Mouse (Mus musculus): ENCODE results near the gene Pilra. TPM values are rescaled to one million over a fixed set of nuclear protein-coding genes. Genes with fewer than 3 reads are reported as not detected.
"Not testable (repeated sequence)": the region's sequence is repeated elsewhere in the genome, so short reads cannot be mapped to it uniquely, and the experiment has no call there.

The Pilra gene
- polyA plus RNA-seq, 1 experiment from 2014 or later = 2.0 TPM

GRCm38 (mm10) chr5:137856870-137857269 lies 20.8 kb upstream of the Pilra start:
- not testable (repeated sequence) for ATAC-seq (ENCODE audit: low FRiP score, low TSS enrichment)
- 73% methylated on average over 4 of the region's 5 CpGs for WGBS

GRCm38 (mm10) chr5:137854907-137855306 lies 18.8 kb upstream of the Pilra start:
- H3K9me3 ChIP-seq (ENCODE audit: low read length); H3K36me3 ChIP-seq (ENCODE audit: insufficient read depth, low read length); H3K4me1 ChIP-seq (ENCODE audit: insufficient read depth, low read length); H3K27me3 ChIP-seq (ENCODE audit: insufficient read depth, low read length); H3K4me2 ChIP-seq (replicated peaks; ENCODE audit: low read depth, low read length); H3K9ac ChIP-seq (replicated peaks; ENCODE audit: low read length); ATAC-seq (ENCODE audit: low FRiP score, low TSS enrichment); H3K4me3 ChIP-seq (ENCODE audit: low read length); H3K27ac ChIP-seq (ENCODE audit: low read length): not testable (repeated sequence)
- whole genome bisulfite sequencing = 87% methylated on average over 3 of the region's 3 CpGs

More at GRCm38 (mm10) chr5:137856870-137857269, 20.8 kb upstream of the Pilra start:
- H3K27ac ChIP-seq (ENCODE audit: low read length); H3K4me1 ChIP-seq (ENCODE audit: insufficient read depth, low read length); H3K4me2 ChIP-seq (replicated peaks; ENCODE audit: low read depth, low read length); H3K9ac ChIP-seq (replicated peaks; ENCODE audit: low read length); H3K4me3 ChIP-seq (ENCODE audit: low read length); H3K36me3 ChIP-seq (ENCODE audit: insufficient read depth, low read length); H3K9me3 ChIP-seq (ENCODE audit: low read length); H3K27me3 ChIP-seq (ENCODE audit: insufficient read depth, low read length): not testable (repeated sequence)

GRCm38 (mm10) chr5:137850313-137850712 lies 14.2 kb upstream of the Pilra start:
- H3K4me1 ChIP-seq (ENCODE audit: insufficient read depth, low read length); H3K9me3 ChIP-seq (ENCODE audit: low read length); H3K27me3 ChIP-seq (ENCODE audit: insufficient read depth, low read length); H3K4me2 ChIP-seq (replicated peaks; ENCODE audit: low read depth, low read length); ATAC-seq (ENCODE audit: low FRiP score, low TSS enrichment); H3K9ac ChIP-seq (replicated peaks; ENCODE audit: low read length); H3K27ac ChIP-seq (ENCODE audit: low read length); H3K4me3 ChIP-seq (ENCODE audit: low read length); H3K36me3 ChIP-seq (ENCODE audit: insufficient read depth, low read length): not testable (repeated sequence)
- WGBS = 100% methylated on average over 1 of the region's 1 CpGs

GRCm38 (mm10) chr5:137837110-137837509 lies 1.0 kb upstream of the Pilra start:
- not testable (repeated sequence) for H3K4me3 ChIP-seq (ENCODE audit: low read length); H3K4me2 ChIP-seq (replicated peaks; ENCODE audit: low read depth, low read length); H3K36me3 ChIP-seq (ENCODE audit: insufficient read depth, low read length); H3K4me1 ChIP-seq (ENCODE audit: insufficient read depth, low read length); H3K27ac ChIP-seq (ENCODE audit: low read length); H3K27me3 ChIP-seq (ENCODE audit: insufficient read depth, low read length); H3K9ac ChIP-seq (replicated peaks; ENCODE audit: low read length); H3K9me3 ChIP-seq (ENCODE audit: low read length); ATAC-seq (ENCODE audit: low FRiP score, low TSS enrichment)

GRCm38 (mm10) chr5:137836611-137837010 lies 530 bp upstream of the Pilra start:
- Histone ChIP-seq H3K9me3 (ENCODE audit: low read length) (no peaks in the 10 kb centered on the region), H3K4me2 (replicated peaks; ENCODE audit: low read depth, low read length) (no peak overlapping the region), H3K4me1 (ENCODE audit: insufficient read depth, low read length) (no peaks in the 10 kb centered on the region), H3K4me3 (ENCODE audit: low read length) (no peak overlapping the region), H3K27ac (ENCODE audit: low read length) (no peak overlapping the region), H3K27me3 (ENCODE audit: insufficient read depth, low read length) (no peaks in the 10 kb centered on the region), H3K36me3 (ENCODE audit: insufficient read depth, low read length) (no peaks in the 10 kb centered on the region), H3K9ac (replicated peaks; ENCODE audit: low read length) (no peak overlapping the region)
- no peak for ATAC-seq (ENCODE audit: low FRiP score, low TSS enrichment)

GRCm38 (mm10) chr5:137833500-137833899 lies 2.6 kb downstream of the Pilra start:
- WGBS = 29% methylated on average over 4 of the region's 4 CpGs
- Histone ChIP-seq H3K4me3 (ENCODE audit: low read length) (no peak overlapping the region), H3K4me2 (replicated peaks; ENCODE audit: low read depth, low read length) (no peak overlapping the region), H3K9ac (replicated peaks; ENCODE audit: low read length) (no peak overlapping the region), H3K36me3 (ENCODE audit: insufficient read depth, low read length) (no peaks in the 10 kb centered on the region), H3K27ac (ENCODE audit: low read length) (no peak overlapping the region), H3K4me1 (ENCODE audit: insufficient read depth, low read length) (no peaks in the 10 kb centered on the region), H3K27me3 (ENCODE audit: insufficient read depth, low read length) (no peaks in the 10 kb centered on the region), H3K9me3 (ENCODE audit: low read length) (no peaks in the 10 kb centered on the region)
- ATAC-seq (ENCODE audit: low FRiP score, low TSS enrichment) = no peak

- 71% methylated on average over 6 of the region's 6 CpGs for WGBS
- H3K9me3 ChIP-seq (ENCODE audit: low read length) = no peaks in the 10 kb centered on the region
- no peak overlapping the region for H3K4me3 ChIP-seq (ENCODE audit: low read length)
- no peak overlapping the region for H3K9ac ChIP-seq (replicated peaks; ENCODE audit: low read length)
- H3K27me3 ChIP-seq (ENCODE audit: insufficient read depth, low read length) = no peaks in the 10 kb centered on the region
- no peak overlapping the region for H3K4me2 ChIP-seq (replicated peaks; ENCODE audit: low read depth, low read length)
- ATAC-seq (ENCODE audit: low FRiP score, low TSS enrichment) = no peak
- no peak overlapping the region for H3K27ac ChIP-seq (ENCODE audit: low read length)
- no peaks in the 10 kb centered on the region for H3K4me1 ChIP-seq (ENCODE audit: insufficient read depth, low read length)
- no peaks in the 10 kb centered on the region for H3K36me3 ChIP-seq (ENCODE audit: insufficient read depth, low read length)
Observed at GRCm38 (mm10) chr5:137831506-137831905, 4.6 kb downstream of the Pilra start.

GRCm38 (mm10) chr5:137831106-137831505 lies 5.0 kb downstream of the Pilra start:
- no peak for ATAC-seq (ENCODE audit: low FRiP score, low TSS enrichment)
- no peaks in the 10 kb centered on the region for H3K27me3 ChIP-seq (ENCODE audit: insufficient read depth, low read length)
- H3K4me2 ChIP-seq (replicated peaks; ENCODE audit: low read depth, low read length) = no peak overlapping the region
- no peak overlapping the region for H3K4me3 ChIP-seq (ENCODE audit: low read length)
- 87% methylated on average over 4 of the region's 4 CpGs for WGBS
- no peaks in the 10 kb centered on the region for H3K9me3 ChIP-seq (ENCODE audit: low read length)
- no peaks in the 10 kb centered on the region for H3K4me1 ChIP-seq (ENCODE audit: insufficient read depth, low read length)
- H3K9ac ChIP-seq (replicated peaks; ENCODE audit: low read length) = no peak overlapping the region
- no peaks in the 10 kb centered on the region for H3K36me3 ChIP-seq (ENCODE audit: insufficient read depth, low read length)
- H3K27ac ChIP-seq (ENCODE audit: low read length) = no peak overlapping the region

- Histone ChIP-seq H3K9ac (replicated peaks; ENCODE audit: low read length) (no peak overlapping the region), H3K27me3 (ENCODE audit: insufficient read depth, low read length) (no peaks in the 10 kb centered on the region), H3K4me2 (replicated peaks; ENCODE audit: low read depth, low read length) (no peak overlapping the region), H3K27ac (ENCODE audit: low read length) (0 out of 2 replicates have a peak overlapping the region, but pooled peaks have one; percentile 12), H3K9me3 (ENCODE audit: low read length) (no peaks in the 10 kb centered on the region), H3K4me1 (ENCODE audit: insufficient read depth, low read length) (no peaks in the 10 kb centered on the region), H3K4me3 (ENCODE audit: low read length) (no peak overlapping the region), H3K36me3 (ENCODE audit: insufficient read depth, low read length) (no peaks in the 10 kb centered on the region)
- WGBS = 73% methylated on average over 7 of the region's 7 CpGs
- ATAC-seq (ENCODE audit: low FRiP score, low TSS enrichment) = no peak
Observed at GRCm38 (mm10) chr5:137830238-137830637, 5.8 kb downstream of the Pilra start.

GRCm38 (mm10) chr5:137828694-137829093 lies 7.4 kb downstream of the Pilra start:
- 84% methylated on average over 6 of the region's 6 CpGs for WGBS
- Histone ChIP-seq H3K9me3 (ENCODE audit: low read length) (no peaks in the 10 kb centered on the region), H3K27me3 (ENCODE audit: insufficient read depth, low read length) (no peaks in the 10 kb centered on the region), H3K4me3 (ENCODE audit: low read length) (no peak overlapping the region), H3K36me3 (ENCODE audit: insufficient read depth, low read length) (no peaks in the 10 kb centered on the region), H3K4me2 (replicated peaks; ENCODE audit: low read depth, low read length) (no peak overlapping the region), H3K4me1 (ENCODE audit: insufficient read depth, low read length) (no peaks in the 10 kb centered on the region), H3K27ac (ENCODE audit: low read length) (no peak overlapping the region), H3K9ac (replicated peaks; ENCODE audit: low read length) (no peak overlapping the region)
- no peak for ATAC-seq (ENCODE audit: low FRiP score, low TSS enrichment)

GRCm38 (mm10) chr5:137826421-137826820 lies 9.7 kb downstream of the Pilra start:
- Histone ChIP-seq H3K4me2 (replicated peaks; ENCODE audit: low read depth, low read length) (no peak overlapping the region), H3K4me3 (ENCODE audit: low read length) (no peak overlapping the region), H3K9ac (replicated peaks; ENCODE audit: low read length) (no peak overlapping the region), H3K36me3 (ENCODE audit: insufficient read depth, low read length) (no peaks in the 10 kb centered on the region), H3K27me3 (ENCODE audit: insufficient read depth, low read length) (no peaks in the 10 kb centered on the region), H3K9me3 (ENCODE audit: low read length) (no peaks in the 10 kb centered on the region), H3K27ac (ENCODE audit: low read length) (no peak overlapping the region), H3K4me1 (ENCODE audit: insufficient read depth, low read length) (no peaks in the 10 kb centered on the region)
- 54% methylated on average over 7 of the region's 7 CpGs for WGBS
- ATAC-seq (ENCODE audit: low FRiP score, low TSS enrichment) = no peak
